In genomic region chr4:148804137-148804779, GRCm38 (mm10) we compare ENCODE assay signal across 8 mouse cellular contexts. TPM values are rescaled to one million over a fixed set of nuclear protein-coding genes. Genes with fewer than 3 reads are reported as not detected.
DNase-seq lines count a peak whose midpoint lies in the region; ATAC-seq and TF ChIP-seq lines count a peak whose summit lies in the region.

Casz1 (plus strand) TSS chr4:148804429.

- H3K9ac ChIP-seq in ES-E14 (ENCODE audit: insufficient read depth, low read depth, low read length, poor library complexity, severe bottlenecking): peak within 1 kb of the TSS; percentile 72
- peak within 1 kb of the TSS; percentile 25; the same call in 1 of the 2 replicates for H3K9ac ChIP-seq in forebrain, postnatal 0 days
- no peak within 1 kb of the TSS for H3K9ac ChIP-seq in liver, embryonic 15.5 days

- WGBS in forebrain, postnatal 0 days: 3% methylated on average over 68 of the region's 68 CpGs
- under 1% methylated on average over 68 of the region's 68 CpGs for WGBS in liver, embryonic 15.5 days (ENCODE audit: insufficient replicate concordance)
- under 1% methylated on average over 68 of the region's 68 CpGs for WGBS in olfactory bulb, adult 2 months

- no peak for TF ChIP-seq POLR2A in olfactory bulb, adult 2 months (IDR thresholded peaks at IDR 0.05; ENCODE audit: insufficient read depth, low read depth, low read length)

- TF ChIP-seq CTCF in forebrain, postnatal 0 days (IDR thresholded peaks at IDR 0.05; ENCODE audit: low read depth): peak; percentile 17; the same call in 1 of the 2 replicates
- no peak for TF ChIP-seq CTCF in olfactory bulb, adult 2 months (IDR thresholded peaks at IDR 0.05; ENCODE audit: insufficient read depth, low read depth, low read length)

- intact Hi-C loops in heart, postnatal 25 days (cut with DNase I): loop anchor here (5.0 kb wide), 2 partner anchors 243 to 268 kb away; no protein-coding TSS in a partner anchor

- in situ Hi-C loops in ES-E14 (cut with MboI; ENCODE audit: low sequenced_read_pairs in 2 of 2, unreplicated experiment in 2 of 2): loop anchor here in 1 of 2 experiments (10.0 kb wide), 1 partner anchor 111 kb away; no protein-coding TSS in a partner anchor

- H3K27me3 ChIP-seq in forebrain, postnatal 0 days (ENCODE audit: insufficient read depth, low read length): peaks cover 65% of the 10 kb centered on the region
- peaks cover 96% of the 10 kb centered on the region for H3K27me3 ChIP-seq in liver, embryonic 15.5 days

- no peak within 1 kb of the TSS for H3K27ac ChIP-seq in ES-E14 (ENCODE audit: insufficient read depth, low read depth, low read length, poor library complexity, severe bottlenecking)
- no peak within 1 kb of the TSS for H3K27ac ChIP-seq in forebrain, postnatal 0 days (ENCODE audit: low read depth, low read length)
- no peak within 1 kb of the TSS for H3K27ac ChIP-seq in liver, embryonic 15.5 days (replicated peaks)
- no peak within 1 kb of the TSS for H3K27ac ChIP-seq in olfactory bulb, adult 2 months (ENCODE audit: insufficient read depth, low read depth, low read length)

- H3K4me2 ChIP-seq in forebrain, postnatal 0 days (ENCODE audit: low read depth): peak within 1 kb of the TSS; percentile 99
- H3K4me2 ChIP-seq in liver, embryonic 15.5 days: peak within 1 kb of the TSS; percentile 71

- peaks cover 0 to 2% of the 10 kb centered on the region in 2 experiments; a peak in 2 of 4 replicates for H3K4me1 ChIP-seq in ES-E14 (ENCODE audit: control insufficient read depth in 2 of 2, insufficient read depth in 2 of 2, low read length in 2 of 2, poor library complexity in 1 of 2)
- peaks cover 8% of the 10 kb centered on the region; the same call in 1 of the 2 replicates for H3K4me1 ChIP-seq in forebrain, postnatal 0 days (ENCODE audit: insufficient read depth)
- H3K4me1 ChIP-seq in liver, embryonic 15.5 days (replicated peaks): peaks cover 18% of the 10 kb centered on the region
- peaks cover 28% of the 10 kb centered on the region for H3K4me1 ChIP-seq in olfactory bulb, adult 2 months (ENCODE audit: control insufficient read depth, insufficient read depth, low read length)

- peak; percentile 90 for ATAC-seq in forebrain, postnatal 0 days
- ATAC-seq in liver, embryonic 15.5 days (ENCODE audit: insufficient read depth): no peak

- peak within 1 kb of the TSS; percentile 73 to 78 for H3K4me3 ChIP-seq in ES-E14 (ENCODE audit: insufficient read depth in 1 of 2, low read depth in 1 of 2, low read length in 2 of 2, poor library complexity in 1 of 2, severe bottlenecking in 1 of 2)
- peak within 1 kb of the TSS; percentile 48 for H3K4me3 ChIP-seq in forebrain, postnatal 0 days (ENCODE audit: low read depth, low read length)
- H3K4me3 ChIP-seq in liver, embryonic 15.5 days (replicated peaks): peak within 1 kb of the TSS; percentile 47
- peak within 1 kb of the TSS; percentile 50 for H3K4me3 ChIP-seq in olfactory bulb, adult 2 months (ENCODE audit: insufficient read depth, low read depth, low read length)

- DNase-seq in ES-E14 (ENCODE audit: low read depth, low spot score): peak; percentile 72
- peak; percentile 54 to 74 for DNase-seq in cerebellum, adult 18-20 months
- DNase-seq in forebrain, postnatal 0 days: peak; percentile 94
- peak; percentile 82 for DNase-seq in heart, postnatal 25 days (ENCODE audit: low spot score)
- DNase-seq in layer of hippocampus, adult 11-12 months (ENCODE audit: low spot score): peak; percentile 78
- peak; percentile 92 to 93 for DNase-seq in urinary bladder, postnatal 4 days (ENCODE audit: low spot score in 2 of 2)

- no peaks in the 10 kb centered on the region for H3K9me3 ChIP-seq in ES-E14 (ENCODE audit: control insufficient read depth, insufficient read depth, low read depth, low read length)
- no peaks in the 10 kb centered on the region for H3K9me3 ChIP-seq in forebrain, postnatal 0 days (ENCODE audit: low read length)
- no peaks in the 10 kb centered on the region for H3K9me3 ChIP-seq in liver, embryonic 15.5 days (replicated peaks)

- no peaks in the 10 kb centered on the region for H3K36me3 ChIP-seq in ES-E14 (ENCODE audit: control insufficient read depth, insufficient read depth, low read length, poor library complexity, severe bottlenecking)
- no peaks in the 10 kb centered on the region for H3K36me3 ChIP-seq in forebrain, postnatal 0 days (ENCODE audit: insufficient read depth)
- H3K36me3 ChIP-seq in liver, embryonic 15.5 days (replicated peaks): no peaks in the 10 kb centered on the region

TF ChIP-seq in ES-E14, 5 proteins besides CTCF, POLR2A, EP300 and RAD21:
- TF ChIP-seq CHD2 (IDR thresholded peaks at IDR 0.05; ENCODE audit: low read depth, low read length) (no peak), HCFC1 (IDR thresholded peaks at IDR 0.05; ENCODE audit: borderline replicate concordance, insufficient read depth, low read length) (peak; percentile 70; the same call in 1 of the 2 replicates)

RNA-seq across cellular contexts. Expression of gene Casz1, which starts in this region (rescaled TPM):
- total RNA-seq in ES-E14 (2012; rRNA removed): 4.0 and 11.0 TPM in 2 replicates
- total RNA-seq in forebrain, postnatal 0 days (2014; rRNA removed): 1.2 and 3.1 TPM in 2 replicates
- 0.65 and 1.1 TPM in 2 replicates for polyA plus RNA-seq in forebrain, postnatal 0 days (2015; fragmentation: Nextera tagmentation; extraction: Ambion mirVana)
- total RNA-seq in heart, postnatal 25 days (2021): 10 to 100 TPM; 42.1 to 44.7 TPM
- polyA plus RNA-seq in liver, embryonic 15.5 days (2015; fragmentation: Nextera tagmentation; extraction: Ambion mirVana): 0.45 and 0.48 TPM in 2 replicates
- not detected in 2 replicates for polyA plus RNA-seq in olfactory bulb, adult 2 months (2012; ENCODE audit: insufficient read depth, insufficient read length, low replicate concordance, missing spikeins)
